Mouse (Mus musculus): Measurements from ENCODE around the gene Gm42421. TPM values are rescaled to one million over a fixed set of nuclear protein-coding genes. Genes with fewer than 3 reads are reported as not detected.

The Gm42421 gene
- polyA plus RNA-seq (2015; fragmentation: Nextera tagmentation; extraction: Ambion mirVana): 0.90 and 1.6 TPM in 2 replicates

GRCm38 (mm10) chr5:143927875-143928274 is at the start of gene Gm42421:
TSS of gene Gm42421 (plus strand) at chr5:143928175.
- WGBS: 97% methylated on average over 8 of the region's 8 CpGs
- no peak for ATAC-seq
- Histone ChIP-seq H3K9me3 (ENCODE audit: control insufficient read depth, low read length) (no peaks in the 10 kb centered on the region), H3K36me3 (ENCODE audit: control insufficient read depth, insufficient read depth) (peaks cover 34% of the 10 kb centered on the region), H3K4me1 (replicated peaks; ENCODE audit: control insufficient read depth, insufficient read depth, low read length) (0 out of 2 replicates have a peak, but pooled peaks cover 3% of the 10 kb centered on the region), H3K27me3 (replicated peaks; ENCODE audit: control insufficient read depth, insufficient read depth, low read length) (no peaks in the 10 kb centered on the region), H3K9ac (replicated peaks; ENCODE audit: low read depth, low read length) (no peak within 1 kb of the TSS), H3K27ac (ENCODE audit: low read length) (no peak within 1 kb of the TSS), H3K4me3 (replicated peaks; ENCODE audit: low read length) (no peak within 1 kb of the TSS), H3K4me2 (ENCODE audit: low read length) (no peak within 1 kb of the TSS)

DNA sequence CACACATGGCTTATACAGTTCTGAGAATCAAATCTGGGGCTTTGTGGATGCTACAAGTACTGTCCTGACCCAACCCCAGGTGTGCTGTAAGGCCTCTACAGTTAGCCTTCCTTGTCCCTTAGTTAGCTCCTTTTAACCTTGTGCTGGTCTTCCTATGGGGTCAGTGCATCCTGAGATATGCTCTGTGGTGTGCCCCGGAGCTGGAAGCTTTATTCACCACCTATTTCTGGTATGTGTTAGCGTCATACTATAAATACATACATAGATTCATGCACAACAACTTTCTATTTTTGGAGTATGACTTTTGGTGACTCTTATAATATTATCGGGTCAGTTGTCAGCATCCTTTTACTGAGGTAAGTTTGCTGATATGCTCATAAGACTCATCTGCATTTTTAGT is 42.7 kb upstream of the Gm42421 start:
- WGBS: 96% methylated on average over 3 of the region's 3 CpGs
- H3K27ac ChIP-seq (ENCODE audit: low read length): no peak overlapping the region

GRCm38 (mm10) chr5:143890741-143891140 is 37.2 kb upstream of the Gm42421 start:
- Histone ChIP-seq H3K4me1 (replicated peaks; ENCODE audit: control insufficient read depth, insufficient read depth, low read length) (no peaks in the 10 kb centered on the region), H3K27me3 (replicated peaks; ENCODE audit: control insufficient read depth, insufficient read depth, low read length) (no peaks in the 10 kb centered on the region), H3K9me3 (ENCODE audit: control insufficient read depth, low read length) (peaks cover 2% of the 10 kb centered on the region; the same call in 1 of the 2 replicates), H3K4me3 (replicated peaks; ENCODE audit: low read length) (no peak overlapping the region), H3K36me3 (ENCODE audit: control insufficient read depth, insufficient read depth) (peaks cover 21% of the 10 kb centered on the region), H3K4me2 (ENCODE audit: low read length) (no peak overlapping the region), H3K27ac (ENCODE audit: low read length) (no peak overlapping the region), H3K9ac (replicated peaks; ENCODE audit: low read depth, low read length) (no peak overlapping the region)
- ATAC-seq: no peak
- 92% methylated on average over 6 of the region's 6 CpGs for WGBS

More for the DNA sequence above, 42.7 kb upstream of the Gm42421 start:
- no peak for ATAC-seq
- peaks cover 55% of the 10 kb centered on the region for H3K36me3 ChIP-seq (ENCODE audit: control insufficient read depth, insufficient read depth)
- no peak overlapping the region for H3K4me2 ChIP-seq (ENCODE audit: low read length)
- no peaks in the 10 kb centered on the region for H3K27me3 ChIP-seq (replicated peaks; ENCODE audit: control insufficient read depth, insufficient read depth, low read length)
- H3K9me3 ChIP-seq (ENCODE audit: control insufficient read depth, low read length): peaks cover 4% of the 10 kb centered on the region; the same call in 1 of the 2 replicates
- no peak overlapping the region for H3K9ac ChIP-seq (replicated peaks; ENCODE audit: low read depth, low read length)
- no peak overlapping the region for H3K4me3 ChIP-seq (replicated peaks; ENCODE audit: low read length)
- no peaks in the 10 kb centered on the region for H3K4me1 ChIP-seq (replicated peaks; ENCODE audit: control insufficient read depth, insufficient read depth, low read length)

- Histone ChIP-seq H3K4me1 (replicated peaks; ENCODE audit: control insufficient read depth, insufficient read depth, low read length) (no peaks in the 10 kb centered on the region), H3K27ac (ENCODE audit: low read length) (no peak overlapping the region), H3K9me3 (ENCODE audit: control insufficient read depth, low read length) (no peaks in the 10 kb centered on the region), H3K36me3 (ENCODE audit: control insufficient read depth, insufficient read depth) (0 out of 2 replicates have a peak, but pooled peaks cover 12% of the 10 kb centered on the region), H3K4me2 (ENCODE audit: low read length) (no peak overlapping the region), H3K4me3 (replicated peaks; ENCODE audit: low read length) (no peak overlapping the region), H3K27me3 (replicated peaks; ENCODE audit: control insufficient read depth, insufficient read depth, low read length) (no peaks in the 10 kb centered on the region), H3K9ac (replicated peaks; ENCODE audit: low read depth, low read length) (no peak overlapping the region)
- WGBS: 74% methylated on average over 9 of the region's 9 CpGs
- no peak for ATAC-seq
Measured at GRCm38 (mm10) chr5:143892255-143892886, 35.6 kb upstream of the Gm42421 start.

- Histone ChIP-seq H3K4me2 (ENCODE audit: low read length) (no peak overlapping the region), H3K4me3 (replicated peaks; ENCODE audit: low read length) (no peak overlapping the region), H3K27ac (ENCODE audit: low read length) (no peak overlapping the region), H3K9me3 (ENCODE audit: control insufficient read depth, low read length) (no peaks in the 10 kb centered on the region), H3K36me3 (ENCODE audit: control insufficient read depth, insufficient read depth) (peaks cover 15% of the 10 kb centered on the region; the same call in 1 of the 2 replicates), H3K4me1 (replicated peaks; ENCODE audit: control insufficient read depth, insufficient read depth, low read length) (no peaks in the 10 kb centered on the region), H3K27me3 (replicated peaks; ENCODE audit: control insufficient read depth, insufficient read depth, low read length) (no peaks in the 10 kb centered on the region), H3K9ac (replicated peaks; ENCODE audit: low read depth, low read length) (no peak overlapping the region)
- WGBS: 81% methylated on average over 5 of the region's 5 CpGs
- ATAC-seq: no peak
Measured at GRCm38 (mm10) chr5:143893396-143893795, 34.6 kb upstream of the Gm42421 start.

DNA sequence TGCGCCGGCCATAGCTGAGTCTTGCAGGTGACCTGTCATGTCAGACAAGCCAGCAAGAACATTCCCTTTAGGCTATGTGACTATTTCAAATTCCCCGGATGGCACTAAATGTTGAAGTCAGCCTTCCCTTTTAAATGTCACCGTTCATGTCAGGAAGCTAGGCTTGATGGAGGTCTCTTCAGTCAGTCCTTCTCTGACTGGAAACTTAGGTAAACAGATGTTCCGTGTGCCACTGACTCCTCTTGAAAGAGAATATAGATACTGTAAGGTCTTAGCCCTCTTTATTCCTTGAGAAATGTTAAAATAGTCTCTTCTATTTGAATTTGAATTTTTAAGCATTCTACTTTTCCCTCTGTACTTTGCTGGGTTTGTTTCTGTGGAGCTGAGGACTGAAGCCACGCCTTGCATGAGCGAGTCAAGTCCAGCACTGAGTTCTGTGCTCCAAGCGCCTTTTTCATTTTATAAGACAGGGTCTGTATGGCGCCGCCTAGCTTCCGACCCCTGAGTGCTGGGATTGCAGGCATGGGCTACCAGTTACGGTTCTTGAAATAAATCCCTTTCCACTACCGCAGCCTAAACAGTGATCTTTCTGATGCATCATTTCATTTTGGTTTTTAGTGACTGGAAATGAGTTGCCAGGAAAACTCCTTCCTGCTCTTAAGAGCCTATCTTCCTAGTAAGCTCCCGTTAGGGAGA is 30.2 kb upstream of the Gm42421 start, which contains the start of gene Ankrd61:
TSS of gene Ankrd61 (minus strand) at position 51 of the 696 bp plus-strand sequence.
- Histone ChIP-seq H3K4me3 (replicated peaks; ENCODE audit: low read length) (no peak within 1 kb of the TSS), H3K4me1 (replicated peaks; ENCODE audit: control insufficient read depth, insufficient read depth, low read length) (no peaks in the 10 kb centered on the region), H3K9ac (replicated peaks; ENCODE audit: low read depth, low read length) (no peak within 1 kb of the TSS), H3K27me3 (replicated peaks; ENCODE audit: control insufficient read depth, insufficient read depth, low read length) (no peaks in the 10 kb centered on the region), H3K36me3 (ENCODE audit: control insufficient read depth, insufficient read depth) (peaks cover 24% of the 10 kb centered on the region), H3K9me3 (ENCODE audit: control insufficient read depth, low read length) (no peaks in the 10 kb centered on the region), H3K27ac (ENCODE audit: low read length) (no peak within 1 kb of the TSS), H3K4me2 (ENCODE audit: low read length) (no peak within 1 kb of the TSS)
- WGBS: 87% methylated on average over 14 of the region's 14 CpGs
- no peak for ATAC-seq

DNA sequence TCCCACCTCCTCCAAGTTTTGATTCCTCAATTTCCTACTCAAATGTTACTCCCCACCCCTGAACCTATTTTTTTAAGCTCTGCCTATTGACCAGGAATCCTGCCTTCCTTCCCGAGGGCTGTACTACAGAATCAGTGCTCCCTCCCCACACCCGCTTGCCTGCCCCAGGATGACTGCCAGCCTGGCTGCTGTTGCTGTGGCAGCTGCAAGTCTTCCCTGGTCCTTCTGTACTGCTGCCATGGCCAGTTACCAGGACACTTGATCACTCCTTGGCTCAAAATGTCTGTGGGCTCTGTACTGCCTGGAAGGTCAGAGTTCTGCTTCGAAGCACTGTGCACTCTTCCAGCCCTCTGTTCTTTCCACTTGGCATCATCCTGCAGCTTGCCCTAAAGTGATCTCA is 25.9 kb upstream of the Gm42421 start:
- Histone ChIP-seq H3K36me3 (ENCODE audit: control insufficient read depth, insufficient read depth) (peaks cover 30% of the 10 kb centered on the region), H3K27ac (ENCODE audit: low read length) (no peak overlapping the region), H3K4me2 (ENCODE audit: low read length) (no peak overlapping the region), H3K4me3 (replicated peaks; ENCODE audit: low read length) (no peak overlapping the region), H3K4me1 (replicated peaks; ENCODE audit: control insufficient read depth, insufficient read depth, low read length) (no peaks in the 10 kb centered on the region), H3K9ac (replicated peaks; ENCODE audit: low read depth, low read length) (no peak overlapping the region), H3K27me3 (replicated peaks; ENCODE audit: control insufficient read depth, insufficient read depth, low read length) (no peaks in the 10 kb centered on the region), H3K9me3 (ENCODE audit: control insufficient read depth, low read length) (no peaks in the 10 kb centered on the region)
- 84% methylated on average over 3 of the region's 3 CpGs for WGBS
- ATAC-seq: no peak

DNA sequence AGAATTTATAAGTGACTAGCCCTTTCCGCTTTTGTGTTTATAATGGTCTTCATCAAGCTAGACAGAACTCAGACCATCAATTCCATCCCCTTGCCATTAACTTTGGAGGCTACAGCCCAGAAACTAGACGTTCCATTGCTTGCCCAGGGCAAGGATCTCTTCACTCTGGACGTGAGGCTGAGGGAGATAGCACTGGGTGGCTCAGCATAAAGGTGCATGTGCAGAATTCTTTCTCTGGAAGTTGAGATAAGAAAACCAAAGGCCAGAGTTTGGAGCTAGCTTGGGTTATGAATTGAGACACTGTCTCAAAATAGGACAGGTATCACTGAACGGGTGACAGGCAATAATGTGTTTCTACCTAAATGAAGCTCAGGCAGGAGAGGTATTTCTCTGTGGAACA is 24.2 kb upstream of the Gm42421 start:
- H3K9me3 ChIP-seq (ENCODE audit: control insufficient read depth, low read length): no peaks in the 10 kb centered on the region
- no peak overlapping the region for H3K27ac ChIP-seq (ENCODE audit: low read length)
- WGBS: 89% methylated on average over 4 of the region's 4 CpGs
- H3K27me3 ChIP-seq (replicated peaks; ENCODE audit: control insufficient read depth, insufficient read depth, low read length): no peaks in the 10 kb centered on the region
- H3K9ac ChIP-seq (replicated peaks; ENCODE audit: low read depth, low read length): no peak overlapping the region
- H3K4me3 ChIP-seq (replicated peaks; ENCODE audit: low read length): no peak overlapping the region
- ATAC-seq: no peak
- no peak overlapping the region for H3K4me2 ChIP-seq (ENCODE audit: low read length)
- peaks cover 13% of the 10 kb centered on the region for H3K4me1 ChIP-seq (replicated peaks; ENCODE audit: control insufficient read depth, insufficient read depth, low read length)
- peaks cover 22% of the 10 kb centered on the region for H3K36me3 ChIP-seq (ENCODE audit: control insufficient read depth, insufficient read depth)

DNA sequence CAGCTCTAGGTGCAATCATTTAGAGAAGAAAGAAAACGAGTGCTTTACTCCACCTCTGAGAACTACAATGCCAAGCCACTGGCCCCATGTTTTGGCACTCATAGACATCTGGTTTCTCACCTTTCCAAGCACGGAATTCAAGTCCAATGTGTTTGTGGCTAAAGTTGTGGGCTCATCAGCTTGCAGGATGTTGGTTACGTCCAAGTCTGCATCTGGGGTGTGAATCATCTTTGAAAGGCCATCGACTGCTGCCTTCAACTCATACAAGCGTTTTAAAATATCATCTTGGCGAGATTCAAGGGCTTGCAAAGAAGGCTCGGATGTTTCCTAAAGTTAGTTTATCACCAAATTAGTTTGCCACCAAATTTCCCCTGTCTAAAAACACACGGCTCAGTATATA is 21.5 kb upstream of the Gm42421 start:
- Histone ChIP-seq H3K36me3 (ENCODE audit: control insufficient read depth, insufficient read depth) (peaks cover 16% of the 10 kb centered on the region), H3K27ac (ENCODE audit: low read length) (no peak overlapping the region)
- 84% methylated on average over 8 of the region's 8 CpGs for WGBS

More for the DNA sequence above, 21.5 kb upstream of the Gm42421 start:
- Histone ChIP-seq H3K4me2 (ENCODE audit: low read length) (no peak overlapping the region), H3K9me3 (ENCODE audit: control insufficient read depth, low read length) (no peaks in the 10 kb centered on the region), H3K9ac (replicated peaks; ENCODE audit: low read depth, low read length) (no peak overlapping the region), H3K4me3 (replicated peaks; ENCODE audit: low read length) (no peak overlapping the region), H3K27me3 (replicated peaks; ENCODE audit: control insufficient read depth, insufficient read depth, low read length) (no peaks in the 10 kb centered on the region), H3K4me1 (replicated peaks; ENCODE audit: control insufficient read depth, insufficient read depth, low read length) (peaks cover 24% of the 10 kb centered on the region)
- ATAC-seq: no peak
